Comparison of ENCODE assay signal across 21 mouse cellular contexts in the genomic region with DNA sequence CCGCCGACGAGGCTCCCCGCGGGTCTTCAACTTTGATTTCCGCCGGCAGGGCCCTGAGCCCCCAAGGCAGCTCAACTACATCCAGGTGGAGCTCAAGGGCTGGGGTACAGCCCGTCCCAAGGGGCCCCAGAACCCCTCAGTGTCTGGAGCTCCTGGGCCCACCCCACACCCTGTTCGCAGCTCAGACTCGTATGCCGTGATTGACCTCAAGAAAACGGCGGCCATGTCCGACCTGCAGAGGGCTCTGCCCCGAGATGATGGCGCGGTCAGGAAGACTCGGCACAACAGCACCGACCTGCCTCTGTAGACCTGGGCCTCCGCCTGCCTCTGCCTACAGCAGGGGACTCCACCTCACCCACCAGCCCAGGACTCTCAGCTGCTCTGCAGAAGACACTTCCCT. TPM values are rescaled to one million over a fixed set of nuclear protein-coding genes. Genes with fewer than 3 reads are reported as not detected.
DNase-seq lines count a peak whose midpoint lies in the region; ATAC-seq and TF ChIP-seq lines count a peak whose summit lies in the region.
"Had no signal": no experiment of that assay in that cellular context is flagged by ENCODE, and none has a peak within 500 bp of the region (broad histone marks: within the 10 kb centered on the region; RNA-seq: fewer than 3 reads in every experiment).

No protein-coding gene starts in this region.

- no peaks in the 10 kb centered on the region for H3K27me3 ChIP-seq in intestine, postnatal 0 days (replicated peaks; ENCODE audit: control insufficient read depth, insufficient read depth, low read length)
- no peaks in the 10 kb centered on the region for H3K27me3 ChIP-seq in intestine, embryonic 16.5 days (replicated peaks; ENCODE audit: control insufficient read depth, insufficient read depth, low read length)
- 0 out of 2 replicates have a peak, but pooled peaks cover 7% of the 10 kb centered on the region for H3K27me3 ChIP-seq in neural tube, embryonic 15.5 days (replicated peaks)
- peaks cover 31% of the 10 kb centered on the region for H3K27me3 ChIP-seq in limb, embryonic 13.5 days
- H3K27me3 ChIP-seq: Patski had no signal

- no peak overlapping the region for H3K9ac ChIP-seq in intestine, postnatal 0 days (ENCODE audit: low read depth, low read length)
- H3K9ac ChIP-seq in intestine, embryonic 16.5 days (ENCODE audit: low read depth, low read length): no peak overlapping the region
- H3K9ac ChIP-seq in neural tube, embryonic 15.5 days (replicated peaks): no peak overlapping the region
- no peak overlapping the region for H3K9ac ChIP-seq in limb, embryonic 13.5 days
- H3K9ac ChIP-seq: forebrain, embryonic 13.5 days; hindbrain, embryonic 12.5 days had no signal

- no peak overlapping the region for H3K4me3 ChIP-seq in intestine, postnatal 0 days (ENCODE audit: low read depth, low read length)
- no peak overlapping the region for H3K4me3 ChIP-seq in intestine, embryonic 16.5 days (ENCODE audit: low read length)
- H3K4me3 ChIP-seq in neural tube, embryonic 15.5 days (replicated peaks): no peak overlapping the region
- H3K4me3 ChIP-seq in limb, embryonic 13.5 days: no peak overlapping the region
- no peak overlapping the region for H3K4me3 ChIP-seq in gastrocnemius, adult 2 months
- H3K4me3 ChIP-seq: forebrain, embryonic 13.5 days; hindbrain, embryonic 12.5 days had no signal

- H3K36me3 ChIP-seq in intestine, postnatal 0 days (ENCODE audit: control insufficient read depth, insufficient read depth): peaks cover 41% of the 10 kb centered on the region
- H3K36me3 ChIP-seq in intestine, embryonic 16.5 days (ENCODE audit: control insufficient read depth, insufficient read depth, low read length): 0 out of 2 replicates have a peak, but pooled peaks cover 6% of the 10 kb centered on the region
- H3K36me3 ChIP-seq in neural tube, embryonic 15.5 days: peaks cover 39% of the 10 kb centered on the region
- H3K36me3 ChIP-seq in limb, embryonic 13.5 days: peaks cover 58% of the 10 kb centered on the region

- ATAC-seq in intestine, postnatal 0 days: no peak
- ATAC-seq in intestine, embryonic 16.5 days: no peak
- no peak for ATAC-seq in neural tube, embryonic 15.5 days (ENCODE audit: low FRiP score)
- ATAC-seq in limb, embryonic 13.5 days (ENCODE audit: low FRiP score, low read depth): no peak
- ATAC-seq: forebrain, embryonic 13.5 days; Patski had no signal

- H3K4me2 ChIP-seq in intestine, postnatal 0 days (replicated peaks; ENCODE audit: low read depth): no peak overlapping the region
- H3K4me2 ChIP-seq in intestine, embryonic 16.5 days (ENCODE audit: low read depth, low read length): no peak overlapping the region
- H3K4me2 ChIP-seq in neural tube, embryonic 15.5 days: no peak overlapping the region
- 0 out of 2 replicates have a peak overlapping the region, but pooled peaks have one; percentile 21 for H3K4me2 ChIP-seq in limb, embryonic 13.5 days (replicated peaks)
- H3K4me2 ChIP-seq: forebrain, embryonic 13.5 days; hindbrain, embryonic 12.5 days; liver, embryonic 11.5 days had no signal

- no peak overlapping the region for H3K27ac ChIP-seq in intestine, postnatal 0 days (ENCODE audit: low read depth, low read length)
- no peak overlapping the region for H3K27ac ChIP-seq in intestine, embryonic 16.5 days (ENCODE audit: low read length)
- H3K27ac ChIP-seq in neural tube, embryonic 15.5 days (replicated peaks): no peak overlapping the region
- no peak overlapping the region for H3K27ac ChIP-seq in limb, embryonic 13.5 days
- H3K27ac ChIP-seq in gastrocnemius, adult 2 months: no peak overlapping the region
- H3K27ac ChIP-seq: forebrain, embryonic 13.5 days; hindbrain, embryonic 12.5 days had no signal

- intact Hi-C loops in gastrocnemius, adult 2 months (cut with DNase I): no loop called here

- H3K4me1 ChIP-seq in intestine, postnatal 0 days (replicated peaks; ENCODE audit: control insufficient read depth, insufficient read depth, low read length): no peaks in the 10 kb centered on the region
- H3K4me1 ChIP-seq in intestine, embryonic 16.5 days (ENCODE audit: control insufficient read depth, insufficient read depth, low read length): peaks cover 19% of the 10 kb centered on the region
- H3K4me1 ChIP-seq in neural tube, embryonic 15.5 days: peaks cover 3% of the 10 kb centered on the region; the same call in 1 of the 2 replicates
- peaks cover 9% of the 10 kb centered on the region; the same call in 1 of the 2 replicates for H3K4me1 ChIP-seq in limb, embryonic 13.5 days
- H3K4me1 ChIP-seq: forebrain, embryonic 13.5 days; hindbrain, embryonic 12.5 days had no signal

- WGBS in intestine, postnatal 0 days: 63% methylated on average over 20 of the region's 20 CpGs
- WGBS in intestine, embryonic 16.5 days: 52% methylated on average over 20 of the region's 20 CpGs
- 28% methylated on average over 20 of the region's 20 CpGs for WGBS in neural tube, embryonic 15.5 days
- WGBS in limb, embryonic 13.5 days: 26% methylated on average over 20 of the region's 20 CpGs

- 0 out of 2 replicates have a peak, but pooled peaks have one; percentile 8 for TF ChIP-seq CTCF in intestine, postnatal 0 days (IDR thresholded peaks at IDR 0.05; ENCODE audit: low read depth)
- TF ChIP-seq CTCF in gastrocnemius, adult 2 months (IDR thresholded peaks at IDR 0.05): no peak

- DNase-seq in embryo, embryonic 10 days (ENCODE audit: low spot score): peak; percentile 33
- DNase-seq in embryo, embryonic 10.5 days (ENCODE audit: low spot score): no peak
- peak; percentile 40 for DNase-seq in neural tube, embryonic 10.5 days (ENCODE audit: extremely low spot score, low spot score)
- DNase-seq in gastrocnemius, adult 2 months: no peak
- DNase-seq: cerebellum, postnatal 14 days; heart, adult 11 months; kidney, adult 11 months; kidney, postnatal 25 days; lung, postnatal 36 days; right cerebral cortex, postnatal 25 days had no signal

- no peaks in the 10 kb centered on the region for H3K9me3 ChIP-seq in intestine, postnatal 0 days (ENCODE audit: control insufficient read depth)
- no peaks in the 10 kb centered on the region for H3K9me3 ChIP-seq in intestine, embryonic 16.5 days (ENCODE audit: control insufficient read depth, low read length)
- no peaks in the 10 kb centered on the region for H3K9me3 ChIP-seq in neural tube, embryonic 15.5 days (replicated peaks)
- no peaks in the 10 kb centered on the region for H3K9me3 ChIP-seq in limb, embryonic 13.5 days
- H3K9me3 ChIP-seq: forebrain, embryonic 13.5 days; hindbrain, embryonic 12.5 days had no signal

RNA-seq across cellular contexts. Expression of a gene that starts 9.0 kb away (rescaled TPM):
- polyA plus RNA-seq in intestine, postnatal 0 days (2015; fragmentation: Nextera tagmentation; extraction: Ambion mirVana): 0.33 and 0.64 TPM in 2 replicates
- 0.69 and 1.8 TPM in 2 replicates for polyA plus RNA-seq in intestine, embryonic 16.5 days (2015; fragmentation: Nextera tagmentation; extraction: Ambion mirVana)
- polyA plus RNA-seq in neural tube, embryonic 15.5 days (2015; fragmentation: Nextera tagmentation; extraction: Ambion mirVana): 1.1 and 2.6 TPM in 2 replicates
- polyA plus RNA-seq in limb, embryonic 13.5 days (2015; fragmentation: Nextera tagmentation; extraction: Ambion mirVana): 0.42 and 0.91 TPM in 2 replicates
- total RNA-seq in gastrocnemius, adult 2 months (2021): 1 to 10 TPM; 2.6 to 3.7 TPM
- polyA plus RNA-seq: forebrain, embryonic 13.5 days had no signal

RNA-seq across cellular contexts. Expression of a gene that starts 9.3 kb away (rescaled TPM):
- 0.12 TPM in 1 of 2 replicates, not detected in the other for polyA plus RNA-seq in intestine, postnatal 0 days (2015; fragmentation: Nextera tagmentation; extraction: Ambion mirVana)
- polyA plus RNA-seq in intestine, embryonic 16.5 days (2015; fragmentation: Nextera tagmentation; extraction: Ambion mirVana): 0.16 and 0.26 TPM in 2 replicates
- polyA plus RNA-seq in neural tube, embryonic 15.5 days (2015; fragmentation: Nextera tagmentation; extraction: Ambion mirVana): 1.5 and 1.6 TPM in 2 replicates
- polyA plus RNA-seq in limb, embryonic 13.5 days (2015; fragmentation: Nextera tagmentation; extraction: Ambion mirVana): 0.37 and 0.52 TPM in 2 replicates
- under 1 TPM; 0.45 to 0.46 TPM for total RNA-seq in gastrocnemius, adult 2 months (2021)

RNA-seq across cellular contexts. Expression of a gene that starts 14.7 kb away (rescaled TPM):
- 2.9 TPM in 2 replicates for polyA plus RNA-seq in intestine, postnatal 0 days (2015; fragmentation: Nextera tagmentation; extraction: Ambion mirVana)
- 3.2 and 4.4 TPM in 2 replicates for polyA plus RNA-seq in intestine, embryonic 16.5 days (2015; fragmentation: Nextera tagmentation; extraction: Ambion mirVana)
- 52.5 and 60.6 TPM in 2 replicates for polyA plus RNA-seq in neural tube, embryonic 15.5 days (2015; fragmentation: Nextera tagmentation; extraction: Ambion mirVana)
- 6.3 TPM in 2 replicates for polyA plus RNA-seq in limb, embryonic 13.5 days (2015; fragmentation: Nextera tagmentation; extraction: Ambion mirVana)
- 1 to 10 TPM; 4.2 to 5.7 TPM for total RNA-seq in gastrocnemius, adult 2 months (2021)

RNA-seq across cellular contexts. Expression of a gene that starts 15.4 kb away (rescaled TPM):
- polyA plus RNA-seq in intestine, postnatal 0 days (2015; fragmentation: Nextera tagmentation; extraction: Ambion mirVana): 384 and 398 TPM in 2 replicates
- 426 and 427 TPM in 2 replicates for polyA plus RNA-seq in intestine, embryonic 16.5 days (2015; fragmentation: Nextera tagmentation; extraction: Ambion mirVana)
- polyA plus RNA-seq in neural tube, embryonic 15.5 days (2015; fragmentation: Nextera tagmentation; extraction: Ambion mirVana): 301 and 304 TPM in 2 replicates
- polyA plus RNA-seq in limb, embryonic 13.5 days (2015; fragmentation: Nextera tagmentation; extraction: Ambion mirVana): 363 and 394 TPM in 2 replicates
- total RNA-seq in gastrocnemius, adult 2 months (2021): 100 to 1,000 TPM; 125 TPM

RNA-seq across cellular contexts. Expression of a gene that starts 23.1 kb away (rescaled TPM):
- 7.4 and 24.6 TPM in 2 replicates for polyA plus RNA-seq in intestine, postnatal 0 days (2015; fragmentation: Nextera tagmentation; extraction: Ambion mirVana)
- 0.28 and 0.68 TPM in 2 replicates for polyA plus RNA-seq in intestine, embryonic 16.5 days (2015; fragmentation: Nextera tagmentation; extraction: Ambion mirVana)
- 0.17 TPM in 1 of 2 replicates, not detected in the other for polyA plus RNA-seq in neural tube, embryonic 15.5 days (2015; fragmentation: Nextera tagmentation; extraction: Ambion mirVana)
- 0.14 and 0.43 TPM in 2 replicates for polyA plus RNA-seq in limb, embryonic 13.5 days (2015; fragmentation: Nextera tagmentation; extraction: Ambion mirVana)
- not detected for total RNA-seq in gastrocnemius, adult 2 months (2021)
- total RNA-seq: layer of hippocampus, postnatal 10 days; left cerebral cortex, postnatal 10 days had no signal
- polyA plus RNA-seq: forebrain, embryonic 13.5 days; hindbrain, embryonic 12.5 days; liver, embryonic 11.5 days; Patski; urinary bladder, adult 2 months had no signal

Comparison
In these comparisons a context has a peak if more than half of its experiments do, and no peak if none do; other contexts are left out.
1. DNase-seq: peak in embryo, embryonic 10 days (single experiment) and neural tube, embryonic 10.5 days (single experiment); none in embryo, embryonic 10.5 days (single experiment) and gastrocnemius, adult 2 months (single experiment).